Mouse (Mus musculus): ENCODE measurements at regions not wholly inside any gene's neighbourhood (a gene's known extent, or its start where the extent isn't known, plus 50 kb on each side); places are given as distances from the start of the nearest gene placed in this dataset.
A peak's percentile ranks its signal among the peaks of the same experiment; 100 is the strongest.

- DNase-seq (ENCODE audit: low read depth, low spot score) = no peak
These were observed 544.1 kb downstream of the D3Ertd751e start for GRCm38 (mm10) chr3:42286471-42286870.

- peak; percentile 3 for DNase-seq (ENCODE audit: low read depth, low spot score)
These were observed 570.0 kb downstream of the D3Ertd751e start for GRCm38 (mm10) chr3:42312424-42312823.

GRCm38 (mm10) chr3:42327708-42328107 is 585.3 kb downstream of the D3Ertd751e start:
- no peak for DNase-seq (ENCODE audit: low read depth, low spot score)

DNA sequence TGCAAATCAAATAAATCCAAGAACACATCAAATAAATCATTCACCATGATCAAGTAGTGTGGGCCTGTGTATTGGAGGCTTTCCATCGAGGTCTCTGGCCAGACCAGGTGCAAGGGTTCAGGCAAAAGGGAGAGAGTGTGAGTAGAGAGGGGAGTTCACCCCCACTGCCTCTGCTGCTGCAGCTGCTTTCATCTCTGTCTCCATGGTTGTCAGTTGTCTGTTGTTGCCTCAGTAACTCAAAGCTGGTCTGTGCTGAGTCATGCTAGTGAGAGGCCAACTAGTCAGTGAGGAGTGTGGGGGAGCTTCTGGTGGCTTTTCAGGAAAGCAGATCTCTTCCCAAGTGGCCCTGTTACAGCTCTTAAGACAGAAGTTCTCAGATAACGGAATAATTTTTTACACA is 600.4 kb downstream of the D3Ertd751e start:
- peak; percentile 17 for DNase-seq (ENCODE audit: low read depth, low spot score)

DNA sequence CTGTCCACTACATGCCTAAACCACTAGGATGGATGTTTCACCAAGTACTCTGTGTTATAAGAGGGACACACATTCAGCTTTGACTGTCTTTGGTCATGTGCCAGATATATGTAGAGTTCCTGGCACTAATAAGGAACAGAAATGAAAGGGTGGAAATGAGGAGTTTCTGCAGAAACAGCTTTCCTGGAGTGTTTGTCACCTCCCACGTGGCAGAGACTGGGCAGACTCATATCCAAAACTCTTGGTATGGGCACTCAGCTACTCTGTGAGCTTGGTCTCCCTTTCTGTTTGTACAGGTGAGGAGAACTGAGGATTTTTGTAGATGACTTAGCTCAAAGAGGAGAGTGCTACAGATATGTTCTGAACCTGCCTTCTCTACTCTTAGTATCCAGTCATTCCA is 634.4 kb downstream of the D3Ertd751e start:
- no peak for DNase-seq (ENCODE audit: low read depth, low spot score)

DNA sequence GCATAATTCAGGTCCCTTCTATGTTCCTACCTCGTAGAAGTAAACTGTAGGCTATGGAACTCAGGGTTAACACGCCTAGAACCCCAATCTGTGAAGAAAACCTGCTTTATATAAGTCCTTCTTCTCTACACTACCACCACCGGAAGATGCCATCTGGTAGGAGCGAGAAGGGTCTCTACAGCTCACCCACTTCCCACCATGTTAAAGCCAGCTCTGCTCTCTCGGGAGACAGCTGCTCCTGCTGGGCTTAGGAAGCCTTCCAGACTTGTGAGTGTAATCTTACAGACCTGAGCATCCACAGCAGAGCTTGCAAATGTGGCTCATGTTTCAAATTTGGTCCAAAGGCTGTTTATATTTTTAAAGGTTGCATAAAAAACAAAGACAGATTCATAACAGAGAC is 639.7 kb downstream of the D3Ertd751e start:
- DNase-seq (ENCODE audit: low read depth, low spot score) = no peak

DNA sequence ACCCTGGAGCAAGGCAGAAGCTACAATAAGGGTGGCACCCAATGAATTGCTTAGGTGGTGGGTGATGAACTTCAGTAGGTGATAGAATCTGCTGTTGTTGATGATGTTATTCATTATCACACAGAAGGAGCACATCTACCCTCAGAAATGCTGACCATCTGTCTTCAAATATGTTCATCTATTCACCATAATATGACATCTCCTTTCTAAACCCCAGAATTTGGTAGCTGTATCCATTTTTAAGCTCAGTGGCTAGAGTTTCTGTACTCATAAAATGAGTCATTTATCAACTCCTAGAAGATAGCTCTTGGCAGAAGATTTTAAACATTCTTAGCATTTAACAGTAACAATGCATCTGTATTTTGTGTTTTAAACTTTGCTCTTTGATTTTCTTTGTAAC is 660.3 kb downstream of the D3Ertd751e start:
- no peak for DNase-seq (ENCODE audit: low read depth, low spot score)

DNA sequence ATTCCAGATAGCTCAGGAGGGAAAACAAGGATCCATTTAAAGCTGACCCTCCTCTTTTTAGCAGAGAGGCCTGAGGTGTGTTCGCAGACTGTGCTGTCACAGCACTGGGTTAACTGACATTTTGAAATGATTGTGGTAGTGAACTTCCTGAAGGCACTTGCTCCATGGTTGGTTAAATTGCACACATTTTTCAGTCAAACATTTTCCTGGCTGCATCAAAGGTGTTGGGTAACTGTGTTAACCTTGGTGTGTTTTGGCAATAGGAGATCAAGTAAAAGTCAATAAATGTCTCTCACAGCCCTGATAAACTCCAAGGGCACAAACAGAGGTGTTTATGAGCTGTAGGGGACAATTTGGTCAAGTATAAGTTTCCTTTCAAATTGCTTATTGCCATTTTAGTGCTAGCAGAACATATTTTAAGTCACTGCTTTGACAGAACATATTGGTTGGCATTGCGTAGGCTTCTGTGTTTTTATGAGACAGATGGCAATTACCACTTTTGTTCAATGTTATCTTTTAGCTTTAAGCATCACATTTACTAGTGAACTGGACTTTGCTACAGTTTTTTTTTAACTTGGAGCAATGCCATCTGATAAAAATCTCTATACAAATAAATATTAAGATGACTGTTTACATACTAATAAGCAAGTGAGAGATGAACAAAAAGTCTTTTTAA is 666.7 kb downstream of the D3Ertd751e start:
- DNase-seq (ENCODE audit: low read depth, low spot score) = no peak

- no peak for DNase-seq (ENCODE audit: low read depth, low spot score)
These were observed 685.0 kb downstream of the D3Ertd751e start for GRCm38 (mm10) chr3:42427363-42427762.

DNA sequence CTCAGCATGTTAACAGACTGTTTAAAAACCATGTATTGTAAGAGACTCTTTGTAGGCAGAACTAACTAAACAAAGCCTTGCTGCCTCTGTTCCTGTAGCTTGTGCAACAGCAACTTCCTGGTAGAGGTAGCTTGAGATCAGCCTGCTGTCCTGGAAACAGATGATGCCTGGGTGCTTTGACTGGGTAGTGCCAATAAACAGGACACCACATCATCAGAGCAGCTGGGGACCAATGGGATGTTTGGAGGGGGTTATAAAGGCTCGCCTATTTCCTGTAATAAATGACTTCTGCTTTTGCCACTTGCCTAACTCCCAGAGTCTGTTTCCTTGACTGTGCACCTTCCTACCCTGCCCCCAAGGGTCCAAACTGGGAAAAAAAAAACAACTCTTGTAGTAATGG is 707.2 kb downstream of the D3Ertd751e start:
- peak; percentile 36 for DNase-seq (ENCODE audit: low read depth, low spot score)

- DNase-seq (ENCODE audit: low read depth, low spot score) = no peak
These were observed 721.9 kb downstream of the D3Ertd751e start for GRCm38 (mm10) chr3:42464353-42464752.

DNA sequence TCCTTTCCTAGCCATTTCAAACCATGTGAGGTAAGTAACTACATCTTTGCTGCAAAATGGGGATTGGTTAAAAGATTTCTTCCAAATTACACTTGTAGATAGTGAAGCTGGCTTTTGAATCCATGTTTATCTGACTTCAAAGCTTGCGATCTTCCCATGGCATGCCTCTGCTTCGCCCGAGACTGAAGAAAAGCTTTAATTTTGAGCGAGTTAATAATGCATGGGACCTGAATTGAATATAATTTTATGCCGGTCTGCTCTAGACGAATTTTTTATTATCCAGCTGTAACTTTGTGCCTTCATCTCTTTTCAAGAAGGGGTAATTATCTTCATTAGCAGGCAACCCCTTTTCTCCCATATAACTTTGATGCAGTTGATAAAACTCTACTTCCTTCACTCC is 724.7 kb downstream of the D3Ertd751e start:
- no peak for DNase-seq (ENCODE audit: low read depth, low spot score)

DNA sequence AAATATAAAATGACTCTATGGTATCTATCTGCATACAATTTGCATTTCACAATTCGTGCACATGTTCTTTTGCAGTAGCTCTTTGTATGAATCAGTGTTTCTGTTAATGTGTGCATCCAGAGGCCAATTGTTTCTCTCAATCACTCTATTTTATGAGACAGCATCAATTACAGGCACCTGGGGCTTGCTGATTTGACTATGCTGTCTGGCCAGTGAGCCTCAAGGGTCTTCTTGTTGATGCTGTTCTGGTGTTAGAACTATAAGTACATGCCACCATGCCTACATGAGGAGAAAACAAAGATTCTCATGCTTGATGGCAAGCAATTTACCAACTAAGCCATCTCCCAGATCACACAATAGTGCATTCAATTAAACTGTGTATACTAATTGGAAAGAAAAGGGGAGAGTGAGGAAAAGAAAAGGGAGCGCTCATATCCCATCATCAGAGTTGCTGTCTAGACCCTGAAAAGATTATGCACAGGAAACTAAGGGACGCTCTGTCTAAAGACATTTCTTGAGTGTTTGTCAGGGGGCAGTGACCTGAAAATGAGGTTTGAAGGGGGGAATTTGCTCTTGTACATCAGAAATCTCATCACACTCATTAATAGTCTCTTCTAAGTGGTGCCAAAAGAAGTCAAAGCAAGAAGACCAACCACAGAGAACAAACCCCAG is 772.6 kb downstream of the D3Ertd751e start:
- DNase-seq (ENCODE audit: low read depth, low spot score) = no peak

GRCm38 (mm10) chr3:42516286-42516685 is 773.9 kb downstream of the D3Ertd751e start:
- DNase-seq (ENCODE audit: low read depth, low spot score) = no peak

DNA sequence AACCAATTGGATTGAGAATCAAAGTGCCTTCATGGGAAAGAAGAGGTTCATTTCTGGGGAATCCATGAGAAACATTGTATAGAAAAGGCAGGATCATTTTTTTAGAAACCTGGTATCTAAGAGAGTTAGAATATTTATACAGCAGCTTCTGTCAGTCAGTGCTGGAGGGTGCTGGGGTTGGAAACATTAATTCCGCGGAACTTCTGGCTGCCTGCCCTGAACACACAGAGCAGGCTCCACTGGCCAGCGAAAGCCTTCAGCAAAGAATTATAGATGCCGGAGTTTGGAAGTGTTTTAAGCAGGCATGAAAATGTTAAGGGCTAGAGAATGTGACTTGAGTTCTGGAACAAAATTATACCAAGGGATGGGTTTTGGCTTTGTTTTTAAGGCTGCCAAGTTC is 789.0 kb downstream of the D3Ertd751e start:
- DNase-seq (ENCODE audit: low read depth, low spot score) = no peak

DNA sequence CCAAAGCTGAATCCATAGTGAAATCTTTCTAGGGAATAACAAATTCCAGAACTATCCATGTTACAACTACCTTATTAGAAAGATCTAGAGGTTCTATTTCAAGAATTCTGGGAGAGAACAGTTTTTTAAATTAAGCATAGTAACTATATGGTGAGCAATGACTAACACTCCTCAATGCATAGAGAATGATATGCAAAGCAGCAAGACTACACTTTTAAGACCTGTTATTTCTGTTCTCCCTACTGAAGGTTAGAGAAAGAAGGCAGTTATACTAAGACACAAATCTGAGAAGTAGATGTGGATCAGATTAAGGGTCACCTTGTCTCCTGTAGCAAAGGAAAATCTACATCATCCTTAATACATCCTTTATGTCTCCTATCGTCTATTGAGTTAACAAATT is 824.3 kb downstream of the D3Ertd751e start:
- no peak for DNase-seq (ENCODE audit: low read depth, low spot score)

GRCm38 (mm10) chr3:42570364-42571024 is 828.1 kb downstream of the D3Ertd751e start:
- no peak for DNase-seq (ENCODE audit: low read depth, low spot score)

DNA sequence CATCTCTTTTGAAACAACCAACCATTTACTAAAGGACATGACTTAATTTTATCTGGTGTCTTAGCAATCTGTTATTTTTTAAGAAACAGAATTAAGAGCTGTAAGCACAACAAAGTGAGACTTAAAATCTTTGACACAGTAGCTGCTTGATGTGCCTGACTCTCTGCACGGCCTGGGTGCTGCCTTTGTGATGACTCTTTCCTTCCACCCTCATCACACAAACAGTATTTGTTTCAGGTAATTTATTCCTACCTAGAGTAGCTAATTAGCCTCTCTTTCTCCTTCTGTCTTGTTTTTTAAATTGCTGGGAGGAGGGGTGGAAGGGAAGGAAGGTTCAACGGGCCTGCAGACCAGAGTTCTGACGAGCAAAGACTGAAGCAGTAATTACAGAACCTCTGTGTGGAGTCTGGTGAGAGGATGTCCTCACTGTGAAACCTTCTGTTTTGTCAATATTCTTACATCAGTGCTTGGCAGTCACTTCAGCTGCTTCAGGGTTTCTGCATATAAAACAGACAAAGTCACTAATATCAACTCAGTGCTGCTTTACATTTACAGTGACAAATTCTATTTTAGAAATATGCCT is 829.6 kb downstream of the D3Ertd751e start:
- no peak for DNase-seq (ENCODE audit: low read depth, low spot score)

DNA sequence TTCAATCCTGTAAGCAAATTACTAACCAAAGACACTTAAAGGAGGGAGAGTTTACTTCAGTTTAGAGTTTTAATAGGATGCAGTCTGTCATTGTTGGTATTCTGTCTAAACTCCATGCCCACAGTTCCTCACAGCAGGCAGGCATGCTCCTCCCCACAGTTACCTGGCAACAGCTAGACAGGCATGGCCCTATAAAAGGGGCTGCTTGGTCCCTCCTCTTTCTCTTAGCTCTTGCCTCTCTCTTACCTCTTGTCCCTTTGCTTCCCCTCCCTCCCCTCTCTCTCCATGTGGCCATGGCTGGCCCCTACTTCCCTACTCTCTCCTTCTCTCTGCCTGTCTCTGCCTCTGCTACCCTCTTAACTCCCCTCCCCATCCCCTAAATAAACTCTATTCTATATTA is 830.7 kb downstream of the D3Ertd751e start:
- DNase-seq (ENCODE audit: low read depth, low spot score) = no peak

DNA sequence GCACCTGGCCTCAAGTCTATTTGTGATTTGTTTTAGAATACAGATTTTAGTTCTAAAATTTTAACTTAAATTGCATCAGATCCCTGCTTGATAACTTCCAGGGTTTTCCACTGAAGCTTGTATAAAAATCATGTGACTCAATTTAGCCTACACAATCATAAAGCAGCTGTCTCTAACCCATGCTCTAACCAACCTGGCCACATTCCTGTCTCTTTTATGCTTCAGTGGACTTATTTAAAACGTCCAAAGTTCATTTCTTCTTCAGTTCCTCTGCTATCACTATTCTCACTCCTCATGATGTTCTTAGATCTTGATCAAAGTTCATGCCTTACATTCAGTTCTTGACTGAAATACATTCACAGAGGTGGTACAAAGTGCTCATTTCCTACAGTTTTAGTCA is 839.9 kb downstream of the D3Ertd751e start:
- DNase-seq (ENCODE audit: low read depth, low spot score) = no peak

DNA sequence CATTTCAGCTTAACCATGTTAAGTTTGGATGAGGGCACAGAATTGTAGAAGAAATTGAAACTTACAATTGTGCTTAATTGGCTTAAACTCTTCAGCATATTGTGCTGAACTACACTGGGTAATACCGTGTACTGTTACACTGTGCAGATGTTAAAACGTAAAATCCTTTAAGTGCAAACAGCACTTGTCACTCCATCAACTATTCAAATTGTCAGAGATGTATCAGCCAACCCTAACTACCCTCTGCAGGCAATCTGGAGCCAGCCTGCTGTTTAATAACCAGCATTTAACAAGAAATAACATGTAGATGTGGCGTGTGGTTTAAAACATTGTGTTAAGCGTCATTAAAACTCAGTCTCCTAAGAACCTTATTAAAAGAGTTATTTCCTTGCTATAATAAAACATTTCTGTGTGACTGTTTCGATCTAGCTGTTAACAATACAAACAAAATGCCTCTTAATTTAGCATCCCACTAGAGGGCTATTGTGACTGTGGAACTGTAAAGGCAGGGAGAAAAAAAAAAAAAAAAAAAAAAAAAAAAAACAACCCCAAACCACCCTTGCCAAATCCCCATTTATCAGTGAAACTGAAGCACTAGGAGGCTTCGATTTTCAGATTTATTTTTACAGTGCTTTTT is 845.0 kb downstream of the D3Ertd751e start:
- no peak for DNase-seq (ENCODE audit: low read depth, low spot score)

DNA sequence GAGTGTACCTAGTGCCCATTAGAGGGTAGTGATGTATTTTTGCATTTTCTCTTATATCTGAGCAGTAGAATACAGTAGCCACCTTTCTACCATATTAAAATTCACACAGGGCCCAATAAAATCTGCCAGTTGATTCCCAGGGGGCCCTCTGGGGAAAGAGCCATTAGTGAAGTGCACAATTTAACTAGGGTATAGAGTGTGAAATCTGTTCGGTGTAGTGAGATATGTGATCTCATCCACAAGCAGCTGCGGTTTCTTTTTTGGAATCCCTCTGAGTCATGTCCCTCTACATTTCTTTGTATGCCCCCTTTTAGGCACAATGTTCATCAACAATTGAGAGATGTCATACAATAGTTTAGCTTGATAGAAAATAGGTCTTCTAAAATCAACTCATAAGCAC is 847.1 kb downstream of the D3Ertd751e start:
- no peak for DNase-seq (ENCODE audit: low read depth, low spot score)

Data from A20 (cell line).